Mouse (Mus musculus) embryo, embryonic 11.5 days (tissue): ENCODE measurements around the gene Ppfia3.

ENCODE experiments used
- DNase-seq: peaks from one replicate; pipeline ENCODE4 v3.0.0-alpha.2; 2012; ENCODE audit warnings: low read depth, low spot score

Ppfia3 gene

DNA sequence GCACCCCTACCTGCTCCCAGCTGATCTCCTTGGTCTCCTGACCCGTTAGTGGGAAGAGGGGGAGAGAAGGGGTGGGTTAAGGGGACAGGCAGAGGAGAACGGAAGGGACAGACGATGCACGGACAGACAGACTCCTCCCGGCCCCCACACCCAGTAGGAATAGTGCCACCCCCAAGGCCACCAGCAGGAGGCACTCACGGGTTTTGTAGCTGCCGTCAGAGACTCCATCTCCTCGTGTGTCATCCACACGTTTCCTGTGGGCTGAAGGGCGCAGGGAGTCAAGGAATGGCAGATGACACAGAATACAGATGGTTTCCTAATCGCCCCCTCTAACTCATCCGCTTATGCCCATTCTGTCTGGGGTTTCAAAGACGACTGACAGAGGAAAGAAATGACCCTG is 23.3 kb downstream of the Ppfia3 start:
- no peak for DNase-seq

DNA sequence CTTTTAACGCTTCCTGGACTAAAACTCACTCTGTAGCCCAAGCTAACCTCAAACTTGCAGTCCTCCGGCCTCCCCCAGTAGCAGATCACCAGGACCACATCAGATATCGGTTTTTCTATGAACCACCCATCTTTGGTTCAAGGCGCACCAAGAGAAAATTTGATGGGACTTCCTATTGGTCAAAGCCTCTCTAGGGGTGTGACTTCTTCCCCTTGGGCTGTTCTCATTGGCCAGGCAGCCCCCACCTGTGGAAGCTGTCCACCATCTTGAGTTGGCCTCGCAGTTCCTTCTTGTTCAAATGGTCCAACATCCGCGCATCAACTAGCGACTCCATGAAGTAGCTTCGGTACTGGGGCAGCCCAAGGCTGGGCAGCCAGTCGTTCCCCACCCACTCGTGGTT is 24.7 kb downstream of the Ppfia3 start:
- DNase-seq = no peak

DNA sequence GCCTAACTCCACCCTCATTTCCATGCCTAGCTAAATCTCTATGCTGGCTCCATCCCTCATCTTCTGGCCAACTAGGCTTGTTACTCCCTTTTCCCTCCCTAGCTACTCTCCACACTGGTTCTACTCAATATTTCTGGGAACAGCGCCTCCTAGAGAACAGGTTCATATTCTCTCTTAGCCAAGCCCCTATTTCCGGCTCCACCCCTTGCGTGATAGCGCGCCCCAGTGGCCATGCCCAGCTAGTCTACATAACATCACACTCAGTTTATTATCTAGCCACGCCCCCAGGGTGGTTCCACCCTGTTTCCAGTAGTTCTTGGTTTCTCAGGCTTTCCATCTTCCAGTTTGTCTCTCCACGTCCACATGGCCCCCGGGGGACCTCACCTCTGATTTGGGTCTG is 25.5 kb downstream of the Ppfia3 start:
- DNase-seq = peak; percentile 65

DNA sequence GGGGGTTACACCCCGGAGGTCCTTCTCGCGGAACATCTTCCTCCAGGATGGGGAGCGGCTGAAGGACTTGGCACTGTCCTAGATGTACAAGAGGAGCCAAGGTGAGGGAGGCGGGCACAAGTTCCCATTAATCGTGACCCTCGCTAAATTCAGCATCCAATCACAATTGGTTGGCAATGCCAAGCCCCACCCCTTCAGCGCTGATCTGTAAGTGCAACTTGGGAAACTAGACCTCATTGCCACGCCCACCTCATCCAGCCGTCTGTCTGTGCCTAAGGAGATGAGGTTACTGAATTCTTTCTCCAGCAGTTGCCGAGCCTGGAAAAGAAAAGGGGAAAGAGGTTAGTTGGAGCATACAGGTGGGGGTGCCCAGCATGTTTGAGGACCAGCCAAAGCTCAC is 26.1 kb downstream of the Ppfia3 start:
- peak; percentile 69 for DNase-seq

DNA sequence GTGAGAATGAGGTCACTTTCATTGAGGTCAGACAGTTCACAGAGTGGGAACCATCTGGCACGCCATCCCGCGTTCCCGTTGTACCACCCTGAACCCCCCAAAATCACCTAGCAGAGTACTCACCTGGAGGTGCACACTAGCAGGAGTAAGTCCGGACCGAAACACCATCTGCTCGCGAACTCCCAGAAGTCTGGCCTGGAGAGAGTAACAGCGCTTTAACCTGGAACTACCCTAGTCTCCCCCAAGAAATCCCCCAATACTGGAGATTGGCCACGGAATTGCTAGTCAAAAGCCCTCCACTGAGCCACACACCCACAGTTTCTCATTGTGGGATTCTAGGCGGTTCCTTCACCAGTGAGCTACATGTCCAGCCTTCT is 26.8 kb downstream of the Ppfia3 start:
- no peak for DNase-seq

DNA sequence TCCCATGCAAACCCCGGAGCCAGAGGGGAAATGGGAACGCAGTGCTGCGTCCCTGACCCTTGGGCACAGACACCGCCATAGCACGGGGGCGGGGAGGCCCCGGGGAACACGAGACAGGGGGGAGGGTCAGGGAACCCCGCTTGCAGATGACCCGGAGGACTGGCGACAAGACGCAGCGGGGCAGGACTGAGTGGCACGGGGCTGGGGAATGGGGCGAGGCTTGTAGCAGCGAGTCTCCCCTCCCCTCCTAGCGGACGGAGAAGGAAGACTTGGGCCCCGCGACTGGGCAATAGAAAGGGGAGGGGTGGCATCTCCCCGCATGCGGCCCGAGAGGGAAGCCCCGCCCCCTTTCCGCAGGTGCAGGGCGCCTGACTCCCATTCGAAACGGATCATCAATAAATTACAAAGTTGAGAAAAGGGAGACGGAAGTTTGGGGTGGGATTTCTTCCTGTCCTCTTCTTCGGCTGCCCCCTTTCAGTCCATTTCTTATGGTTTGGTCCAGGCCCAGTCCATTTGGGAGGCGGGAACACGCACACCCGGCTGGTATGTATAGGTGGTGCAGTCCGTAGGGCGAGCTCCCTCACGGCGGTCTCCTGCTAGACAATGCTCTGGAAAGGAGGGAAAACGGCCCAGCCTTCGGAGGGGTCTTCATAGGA is 27.3 kb downstream of the Ppfia3 start:
- peak; percentile 64 for DNase-seq

DNA sequence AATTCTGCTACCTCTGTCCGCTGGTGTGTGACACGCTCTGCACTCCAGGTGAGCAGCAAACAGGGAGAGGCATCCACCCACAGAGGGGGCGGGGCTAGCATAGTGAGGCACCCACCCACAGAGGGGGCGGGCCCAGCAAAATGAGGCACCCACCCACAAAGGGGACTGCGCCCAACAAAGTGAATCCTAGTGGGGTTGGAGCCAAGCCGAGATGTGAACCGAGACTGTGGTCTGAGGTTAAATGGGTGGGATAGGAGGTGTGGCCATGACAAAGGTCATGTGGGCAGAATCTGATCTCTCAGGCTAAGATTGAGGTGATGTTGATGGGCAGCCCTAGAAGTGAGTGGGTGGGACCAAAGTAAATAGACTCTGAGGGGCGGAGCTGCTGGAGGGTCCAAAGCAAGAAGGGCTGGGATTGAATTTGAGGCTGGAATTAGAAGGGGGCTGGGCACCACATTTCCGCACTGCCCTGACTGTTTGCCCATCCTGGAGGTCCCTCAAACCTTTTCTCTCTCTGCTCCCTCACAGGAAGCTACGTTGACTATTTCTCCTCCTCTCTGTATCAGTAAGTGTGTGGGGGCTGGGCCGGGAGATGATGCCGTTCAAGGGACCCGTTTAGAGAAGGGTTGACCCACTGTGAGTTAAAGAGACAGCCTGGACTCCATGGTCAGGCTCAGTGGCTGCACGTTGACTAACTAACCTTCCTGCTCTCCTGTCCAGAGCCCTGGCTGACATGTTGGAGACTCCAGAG is 28.5 kb downstream of the Ppfia3 start:
- DNase-seq = no peak

DNA sequence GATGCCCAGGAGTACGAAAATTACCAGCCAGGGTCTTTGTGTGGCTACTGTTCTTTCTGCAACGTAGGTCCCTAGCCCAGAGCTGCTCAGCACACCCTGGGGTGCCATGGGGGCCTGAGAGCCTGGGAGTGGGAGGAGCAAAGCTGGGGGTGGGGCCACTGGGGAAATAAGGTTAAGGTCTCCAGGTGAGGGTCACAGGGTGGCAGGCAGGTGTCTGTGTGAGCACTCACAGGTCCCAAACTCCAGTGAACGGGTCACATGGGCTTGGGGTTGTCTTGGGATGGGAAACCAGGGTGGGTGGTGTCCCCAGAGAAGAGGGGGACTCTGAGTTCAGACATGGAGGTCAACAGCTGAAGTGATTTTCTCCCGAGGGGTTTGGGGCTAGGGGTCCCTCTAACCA is 29.4 kb downstream of the Ppfia3 start:
- DNase-seq = no peak

DNA sequence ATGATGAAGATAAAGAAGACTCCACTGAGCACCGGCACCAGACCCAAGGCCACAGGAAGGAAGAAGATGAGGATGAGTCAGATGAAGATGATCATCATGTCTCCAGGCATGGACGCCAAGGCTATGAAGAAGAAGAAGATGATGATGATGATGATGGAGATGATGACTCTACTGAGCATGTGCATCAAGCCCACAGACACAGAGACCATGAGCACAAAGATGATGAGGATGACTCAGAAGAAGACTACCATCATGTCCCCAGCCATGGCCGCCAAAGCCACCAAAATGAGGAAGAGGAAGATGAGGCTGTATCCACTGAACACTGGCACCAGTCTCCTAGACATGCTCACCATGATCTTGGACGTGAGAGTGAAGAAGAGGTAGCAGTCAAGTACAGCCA is 30.5 kb downstream of the Ppfia3 start:
- DNase-seq = no peak

DNA sequence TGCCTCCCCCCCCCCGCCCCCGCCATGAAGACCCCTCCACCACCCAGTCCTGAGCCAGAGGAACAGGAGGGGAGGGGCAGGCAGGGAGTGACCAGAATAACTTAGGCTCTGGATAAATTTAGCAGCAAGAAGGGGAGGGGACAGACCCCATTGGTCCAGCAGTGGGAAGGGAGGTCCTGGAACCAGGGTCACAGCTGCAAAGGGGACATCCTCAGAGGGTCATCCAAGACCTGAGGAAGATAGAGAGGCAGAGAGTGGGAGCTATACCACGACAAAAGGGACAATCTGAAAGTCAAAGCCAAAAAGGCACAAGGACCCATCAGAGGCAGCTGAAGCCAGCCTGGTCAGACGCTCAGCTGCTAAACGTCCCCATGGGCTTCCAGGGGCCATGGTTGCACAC is 31.8 kb downstream of the Ppfia3 start, which contains the start of gene Hrc:
TSS of gene Hrc (plus strand) at position 235 of the 400 bp plus-strand sequence.
- DNase-seq = no peak

DNA sequence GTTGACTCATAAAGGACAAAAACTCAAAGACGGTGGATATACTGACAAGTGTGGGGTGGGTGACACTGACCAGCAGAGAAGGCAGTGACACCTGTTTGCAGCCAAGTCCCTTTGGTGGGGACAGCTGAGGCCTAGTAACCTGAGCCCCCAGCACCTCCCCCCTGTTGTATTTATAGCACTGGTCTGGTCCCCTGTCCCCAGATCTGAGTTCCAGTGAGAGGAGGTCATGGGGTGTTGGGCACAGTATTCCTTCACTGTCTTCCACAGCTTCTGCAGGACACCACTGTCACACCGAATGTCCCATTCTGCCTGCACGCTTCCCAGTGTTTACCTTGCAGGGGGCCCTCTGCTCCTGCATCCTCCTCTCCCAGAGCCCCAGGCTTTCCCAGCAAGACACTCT is 32.2 kb downstream of the Ppfia3 start:
- no peak for DNase-seq

DNA sequence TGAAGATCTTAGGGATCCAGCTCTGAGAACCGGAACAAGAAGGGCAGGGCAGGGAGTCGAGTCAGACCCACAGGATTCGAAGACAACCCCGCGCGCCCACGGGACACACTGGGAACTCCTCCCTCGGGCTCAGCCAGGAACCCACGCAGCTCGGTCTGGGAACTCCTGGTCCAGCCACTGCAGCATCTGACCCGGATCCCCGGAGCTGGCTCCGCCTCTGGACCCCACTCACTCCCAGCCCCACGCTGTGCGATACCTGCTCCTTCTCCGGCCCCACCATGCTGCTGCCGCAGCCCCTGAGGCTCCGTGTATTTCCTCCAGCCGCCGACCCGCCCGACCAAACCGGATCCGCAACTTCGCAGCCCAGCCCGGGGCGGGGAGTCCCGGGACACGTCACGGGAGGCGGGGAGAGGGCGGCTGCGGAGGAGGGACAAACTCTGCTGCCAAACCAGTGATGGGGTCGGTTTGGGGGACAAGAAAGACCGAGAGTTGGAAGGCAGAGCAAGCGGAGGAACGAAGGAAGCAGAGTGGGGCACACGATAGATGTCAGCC is 33.3 kb downstream of the Ppfia3 start, which contains the start of gene Trpm4:
TSS of gene Trpm4 (minus strand) at position 350 of the 552 bp plus-strand sequence.
- peak; percentile 69 for DNase-seq

DNA sequence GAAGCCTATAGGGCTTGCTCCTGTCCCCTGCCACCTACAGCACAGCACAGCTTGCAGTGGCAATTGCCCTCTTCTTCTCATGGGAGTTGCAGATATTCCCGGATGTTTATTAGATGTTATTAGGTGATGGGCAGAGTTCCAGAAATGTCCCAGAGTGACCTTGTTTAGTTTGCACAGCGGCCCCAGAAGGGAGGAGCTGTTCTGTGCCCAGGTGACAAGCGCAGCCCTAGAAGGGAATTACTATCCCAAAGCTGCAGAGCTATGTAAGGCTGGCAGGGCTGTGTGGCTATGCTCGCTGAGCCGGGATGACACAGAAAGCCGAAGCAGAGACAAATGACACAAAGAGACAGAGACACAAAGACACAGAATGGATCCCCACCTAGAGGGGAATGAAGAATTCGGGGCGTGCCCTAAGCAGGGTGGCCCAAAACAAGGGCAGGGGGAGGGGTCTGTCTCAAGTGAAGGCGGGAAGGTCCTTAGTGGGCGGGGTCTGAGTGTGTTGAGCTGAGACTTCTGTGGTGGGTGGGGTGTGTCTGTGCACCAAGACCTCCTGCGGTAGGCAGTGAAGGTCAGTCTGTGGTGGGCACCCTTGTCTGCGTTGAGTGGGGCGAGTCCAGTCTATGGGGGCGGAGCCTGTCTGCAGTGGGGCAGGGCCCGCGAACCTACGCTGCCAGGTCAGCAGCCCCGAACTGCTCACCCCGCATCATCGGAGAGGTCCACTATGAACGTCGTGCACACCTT is 34.0 kb downstream of the Ppfia3 start:
- peak; percentile 50 for DNase-seq

DNA sequence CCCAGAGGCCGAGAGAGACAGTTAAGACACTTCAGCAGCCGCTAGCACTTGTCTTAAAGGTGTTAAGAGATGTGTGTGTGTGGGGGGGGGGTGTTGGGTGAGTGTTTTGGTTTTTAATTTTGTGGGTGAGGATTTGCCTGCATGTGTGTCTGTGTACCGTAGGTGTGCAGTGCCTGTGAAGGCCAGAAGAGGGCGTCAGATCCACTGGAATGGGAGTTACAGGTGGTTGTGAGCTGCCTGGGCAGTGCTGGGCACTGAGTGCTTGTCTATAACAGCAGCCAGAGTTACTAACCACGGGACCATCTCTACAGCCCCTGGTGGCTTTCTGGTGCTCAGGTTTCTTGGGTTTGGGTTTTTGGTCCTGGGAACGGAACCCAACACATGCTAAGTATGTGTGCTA is 35.3 kb downstream of the Ppfia3 start:
- DNase-seq = no peak

DNA sequence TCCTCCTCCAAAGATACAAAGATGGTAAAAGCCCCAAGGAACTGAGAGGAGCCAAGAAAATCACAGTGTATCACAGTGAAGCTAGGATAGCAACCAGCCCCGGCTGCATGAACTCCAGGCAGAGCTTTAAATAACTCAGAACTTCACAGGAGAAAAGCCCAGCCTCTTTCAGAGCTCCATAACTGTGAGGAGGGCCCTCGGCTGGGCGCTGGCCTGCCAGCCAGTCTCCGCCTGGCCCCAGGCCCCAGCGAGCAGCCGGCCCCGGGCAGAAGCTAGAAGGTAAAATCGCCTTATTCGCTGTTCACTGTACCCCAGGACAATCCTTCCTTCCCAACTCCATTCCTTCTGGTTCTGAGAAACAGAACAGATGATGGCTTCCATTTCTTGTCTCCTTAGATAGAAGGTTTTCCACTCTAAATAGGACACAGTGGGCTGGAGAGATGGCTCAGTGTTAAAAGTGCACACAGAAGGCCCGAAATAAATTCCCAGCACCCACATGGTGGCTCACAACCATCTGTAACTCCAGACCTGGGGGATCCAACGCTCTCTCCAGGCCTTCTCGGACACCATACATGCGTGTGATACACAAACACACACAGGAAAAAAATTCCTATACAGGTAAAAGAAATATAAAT is 37.9 kb downstream of the Ppfia3 start:
- DNase-seq = no peak

DNA sequence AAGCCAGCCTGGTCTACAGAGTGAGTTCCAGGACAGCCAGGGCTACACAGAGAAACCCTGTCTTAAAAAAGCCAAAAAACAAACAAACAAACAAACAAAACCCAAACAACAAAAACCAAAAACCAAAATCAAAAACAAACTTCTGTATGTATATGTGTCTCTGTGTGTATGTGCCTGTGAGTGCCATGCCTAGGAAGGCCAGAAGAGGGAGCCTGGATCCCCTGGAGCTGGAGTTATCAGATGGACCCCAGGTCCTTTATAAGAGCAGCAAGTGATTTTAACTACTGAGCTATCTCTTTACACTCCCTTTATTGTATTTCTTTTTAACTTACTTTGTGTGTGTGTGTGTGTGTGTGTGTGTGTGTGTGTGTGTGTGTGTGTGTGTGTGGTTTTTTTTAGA is 41.0 kb downstream of the Ppfia3 start:
- no peak for DNase-seq

DNA sequence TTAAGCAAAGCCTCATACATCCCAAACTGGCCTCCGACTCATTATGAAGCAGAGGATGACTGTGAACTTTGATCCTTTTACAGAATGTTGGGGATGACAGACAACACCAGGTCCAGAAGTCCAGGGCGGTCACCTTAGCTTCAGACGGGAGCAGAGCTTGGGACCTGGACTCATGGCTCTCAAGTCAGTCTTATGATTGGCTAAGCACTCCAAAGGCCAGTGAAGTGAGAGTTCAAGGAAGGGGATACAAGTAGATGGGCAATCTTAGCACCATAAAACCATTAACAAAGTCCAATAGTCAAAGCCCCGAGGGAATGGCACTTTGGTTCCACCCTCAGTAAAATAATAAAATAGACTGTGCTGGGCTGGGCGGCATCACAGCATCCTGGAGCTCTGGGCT is 43.8 kb downstream of the Ppfia3 start:
- DNase-seq = no peak

DNA sequence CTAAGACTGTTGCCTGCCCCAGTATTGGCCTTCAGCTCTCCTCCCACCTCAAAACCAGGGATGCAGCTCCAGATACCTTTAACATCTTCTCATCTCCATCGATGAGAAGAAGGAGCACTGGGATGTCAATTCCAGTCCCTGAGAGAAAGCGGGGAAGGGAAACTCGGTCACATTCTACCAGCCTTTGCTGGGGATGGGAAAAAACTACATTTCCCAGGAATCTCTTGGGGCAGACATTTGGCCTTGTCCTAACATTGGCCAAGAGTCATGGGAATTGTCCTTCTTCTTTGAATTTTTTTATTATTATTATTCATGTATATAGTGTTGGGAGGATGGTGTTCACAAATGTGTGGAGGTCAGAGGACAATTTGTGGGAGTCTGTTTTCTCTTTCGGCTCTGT is 44.6 kb downstream of the Ppfia3 start:
- DNase-seq = no peak

DNA sequence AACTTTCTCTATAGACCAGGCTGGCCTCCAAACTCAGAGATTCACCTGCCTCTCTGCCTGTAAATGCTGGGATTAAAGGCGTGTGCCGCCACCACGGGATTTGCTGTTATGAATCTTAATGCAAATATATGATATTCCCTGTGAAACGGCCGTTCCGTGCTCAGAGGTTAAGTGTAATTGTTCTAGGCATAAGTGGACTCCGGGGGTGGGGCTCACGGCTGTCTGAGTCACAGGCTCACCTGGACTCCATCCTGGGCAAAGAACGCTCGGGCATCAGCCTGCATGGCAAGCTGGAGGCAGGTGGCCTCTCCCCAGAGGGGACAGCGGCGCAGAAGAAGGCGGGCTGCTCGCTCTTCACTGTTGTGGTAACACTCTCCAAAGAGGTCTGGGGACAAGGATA is 50.3 kb downstream of the Ppfia3 start:
- DNase-seq = no peak

DNA sequence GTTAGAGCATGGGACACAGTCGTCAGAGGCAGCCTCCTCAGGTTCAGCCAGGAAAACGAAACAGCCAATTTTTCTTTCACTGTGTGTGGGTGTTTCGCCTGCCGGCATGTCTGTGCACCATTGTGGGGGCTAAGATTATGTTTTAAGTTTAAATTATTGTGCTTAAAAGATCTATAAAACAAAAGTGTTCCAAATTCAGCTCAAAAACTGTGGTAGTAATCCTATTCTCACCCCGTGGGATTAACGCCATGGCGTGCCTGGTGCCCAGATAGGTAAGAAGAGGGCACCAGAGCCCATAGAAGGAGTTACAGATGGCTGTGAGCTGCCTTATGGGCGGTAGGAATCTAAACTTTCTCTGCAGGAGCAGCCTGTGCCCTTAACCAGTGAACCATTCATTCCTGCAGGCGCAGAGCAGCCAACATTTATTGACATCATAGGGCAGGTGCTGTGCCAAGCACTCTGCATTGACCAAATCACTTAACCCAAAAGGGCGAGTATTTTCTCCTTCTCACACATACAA is 51.6 kb downstream of the Ppfia3 start:
- DNase-seq = no peak

DNA sequence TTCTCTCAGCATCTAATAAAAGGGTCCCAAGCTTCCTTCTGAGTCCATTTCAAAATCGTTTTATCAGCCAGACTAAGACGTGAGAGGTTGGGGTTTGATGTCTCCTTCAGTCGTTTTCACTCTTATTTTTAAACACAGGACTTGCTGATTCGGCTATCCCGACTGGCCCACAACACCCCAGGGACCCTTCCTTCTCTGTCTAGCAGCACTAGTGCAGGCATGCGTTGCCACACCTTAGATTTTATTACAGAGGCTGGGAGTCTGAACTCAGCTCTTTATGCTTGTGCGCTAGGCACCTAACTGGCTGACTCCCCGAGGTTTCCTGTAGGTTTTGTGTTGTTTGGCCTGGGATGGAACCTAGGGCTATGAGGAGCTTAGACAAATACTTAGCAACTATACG is 53.3 kb downstream of the Ppfia3 start:
- DNase-seq = no peak
